Mouse (Mus musculus): ENCODE data around the gene Ppfia1. TPM values are rescaled to one million over a fixed set of nuclear protein-coding genes. Genes with fewer than 3 reads are reported as not detected.

The Ppfia1 gene
- polyA plus RNA-seq, 1 experiment from 2014 or later, result 36.0 TPM

DNA sequence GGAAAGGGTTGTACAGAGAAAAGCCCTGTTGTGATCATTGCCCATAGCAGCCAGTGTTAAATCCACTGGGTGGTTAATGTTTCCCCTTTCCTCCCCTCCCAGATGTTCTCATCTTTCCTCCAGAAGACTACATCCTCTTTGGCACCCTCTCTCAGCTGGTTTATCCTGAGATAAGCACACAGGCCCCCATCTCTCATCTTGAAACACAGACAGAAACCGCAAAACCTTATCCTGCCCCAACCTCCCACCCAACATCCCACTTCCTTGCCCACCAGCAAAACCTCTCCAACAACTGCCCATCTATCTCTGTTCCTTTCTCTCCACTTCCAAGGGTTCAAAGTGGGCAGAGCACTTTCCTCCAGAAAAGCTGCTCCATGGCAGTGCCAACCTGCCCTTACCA, 46.7 kb downstream of the Ppfia1 start:
- Histone ChIP-seq H3K27ac (no peak overlapping the region), H3K4me3 (no peak overlapping the region), H3K4me1 (no peaks in the 10 kb centered on the region), H3K36me3 (peaks cover 97% of the 10 kb centered on the region), H3K27me3 (ENCODE audit: insufficient read depth, poor library complexity, severe bottlenecking) (no peaks in the 10 kb centered on the region), H3K9me3 (no peaks in the 10 kb centered on the region)
- no peak for DNase-seq (ENCODE audit: low spot score)
- WGBS, result 83% methylated on average over 1 of the region's 1 CpGs

- H3K27ac ChIP-seq, result no peak overlapping the region
- peaks cover 96% of the 10 kb centered on the region for H3K36me3 ChIP-seq
- no peaks in the 10 kb centered on the region for H3K27me3 ChIP-seq (ENCODE audit: insufficient read depth, poor library complexity, severe bottlenecking)
- no peak for DNase-seq (ENCODE audit: low spot score)
- peaks cover 5% of the 10 kb centered on the region; the same call in 1 of the 2 replicates for H3K4me1 ChIP-seq
- no peak overlapping the region for H3K4me3 ChIP-seq
- WGBS, result 87% methylated on average over 4 of the region's 4 CpGs
- no peaks in the 10 kb centered on the region for H3K9me3 ChIP-seq
Observed at GRCm38 (mm10) chr7:144503959-144504358, 49.6 kb downstream of the Ppfia1 start.

GRCm38 (mm10) chr7:144492931-144493330, 60.6 kb downstream of the Ppfia1 start:
- peaks cover 74% of the 10 kb centered on the region for H3K36me3 ChIP-seq
- no peaks in the 10 kb centered on the region for H3K9me3 ChIP-seq
- no peak for DNase-seq (ENCODE audit: low spot score)
- H3K4me3 ChIP-seq, result no peak overlapping the region
- H3K27ac ChIP-seq, result no peak overlapping the region
- peaks cover 48% of the 10 kb centered on the region for H3K4me1 ChIP-seq
- H3K27me3 ChIP-seq (ENCODE audit: insufficient read depth, poor library complexity, severe bottlenecking), result no peaks in the 10 kb centered on the region
- 40% methylated on average over 1 of the region's 1 CpGs for WGBS

GRCm38 (mm10) chr7:144490201-144490873, 63.2 kb downstream of the Ppfia1 start:
- H3K27ac ChIP-seq, result peak overlapping the region; percentile 78
- peaks cover 63% of the 10 kb centered on the region for H3K36me3 ChIP-seq
- H3K4me1 ChIP-seq, result peaks cover 62% of the 10 kb centered on the region
- no peak for DNase-seq (ENCODE audit: low spot score)
- WGBS, result 45% methylated on average over 8 of the region's 8 CpGs
- H3K4me3 ChIP-seq, result no peak overlapping the region
- H3K9me3 ChIP-seq, result no peaks in the 10 kb centered on the region
- no peaks in the 10 kb centered on the region for H3K27me3 ChIP-seq (ENCODE audit: insufficient read depth, poor library complexity, severe bottlenecking)

DNA sequence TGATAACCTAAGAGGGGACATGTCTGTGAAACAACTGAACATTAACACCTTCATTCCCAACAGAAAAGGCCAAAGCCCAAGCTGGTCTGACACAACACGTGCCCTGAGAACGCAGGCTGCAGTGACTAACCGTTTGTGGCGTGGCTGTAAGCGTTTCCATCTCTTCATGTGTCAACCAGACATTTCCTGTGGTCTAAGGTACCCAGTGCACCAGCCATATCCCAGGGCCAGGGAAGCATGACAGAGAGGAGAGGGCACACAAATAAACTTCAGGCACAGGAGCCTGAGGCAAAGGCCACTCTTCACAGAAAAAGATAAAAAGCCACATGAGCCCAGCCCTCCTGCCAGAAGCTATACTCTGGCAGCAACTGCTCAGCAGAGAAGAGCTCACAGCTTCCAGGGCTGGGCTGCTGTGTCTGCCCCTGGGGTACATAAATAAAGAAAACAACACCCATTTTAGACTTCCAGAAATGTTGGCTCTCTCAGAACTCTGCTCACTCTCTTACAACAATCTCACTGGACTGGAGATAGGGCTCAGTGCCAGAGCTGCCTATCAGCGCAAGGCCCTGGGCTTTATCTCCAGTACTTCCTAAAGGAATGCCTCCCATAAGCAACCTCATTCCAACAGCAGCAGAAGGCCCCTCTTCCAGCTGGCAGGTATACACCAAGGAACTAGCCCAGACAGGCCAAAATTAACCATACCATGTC, 64.3 kb downstream of the Ppfia1 start:
- peak; percentile 83 for DNase-seq (ENCODE audit: low spot score)
- peak overlapping the region; percentile 78 for H3K27ac ChIP-seq
- WGBS, result 25% methylated on average over 6 of the region's 6 CpGs
- no peaks in the 10 kb centered on the region for H3K27me3 ChIP-seq (ENCODE audit: insufficient read depth, poor library complexity, severe bottlenecking)
- peaks cover 63% of the 10 kb centered on the region for H3K36me3 ChIP-seq
- H3K4me3 ChIP-seq, result 0 out of 2 replicates have a peak overlapping the region, but pooled peaks have one; percentile 15
- peaks cover 62% of the 10 kb centered on the region for H3K4me1 ChIP-seq
- H3K9me3 ChIP-seq, result no peaks in the 10 kb centered on the region

- Histone ChIP-seq H3K36me3 (peaks cover 90% of the 10 kb centered on the region), H3K27me3 (ENCODE audit: insufficient read depth, poor library complexity, severe bottlenecking) (no peaks in the 10 kb centered on the region), H3K4me1 (no peaks in the 10 kb centered on the region), H3K4me3 (no peak overlapping the region), H3K27ac (no peak overlapping the region), H3K9me3 (no peaks in the 10 kb centered on the region)
- DNase-seq (ENCODE audit: low spot score), result no peak
Observed at GRCm38 (mm10) chr7:144480314-144480713, 73.2 kb downstream of the Ppfia1 start.

DNA sequence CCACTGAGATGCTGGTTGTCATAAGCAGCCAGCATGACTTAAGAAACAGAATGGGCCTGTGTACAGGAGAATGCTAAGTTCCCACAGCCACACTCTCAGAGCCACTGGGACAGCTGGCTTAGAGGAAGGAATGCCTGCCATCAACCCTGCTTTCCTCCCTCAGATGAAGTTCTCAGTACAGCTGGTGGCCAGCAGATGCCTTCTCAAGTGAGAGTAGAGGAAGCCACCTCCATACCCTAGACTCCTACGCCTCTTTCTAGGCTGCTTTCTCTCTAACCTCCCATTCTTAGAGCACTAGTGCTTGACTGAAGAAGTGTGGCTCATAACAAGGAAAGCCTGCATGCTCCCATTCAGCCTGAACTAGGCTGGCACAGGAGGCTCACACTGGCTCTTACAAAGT, 74.0 kb downstream of the Ppfia1 start:
- Histone ChIP-seq H3K27ac (no peak overlapping the region), H3K27me3 (ENCODE audit: insufficient read depth, poor library complexity, severe bottlenecking) (no peaks in the 10 kb centered on the region), H3K4me3 (no peak overlapping the region), H3K9me3 (no peaks in the 10 kb centered on the region), H3K4me1 (no peaks in the 10 kb centered on the region), H3K36me3 (peaks cover 83% of the 10 kb centered on the region)
- 92% methylated on average over 1 of the region's 1 CpGs for WGBS
- DNase-seq (ENCODE audit: low spot score), result no peak

GRCm38 (mm10) chr7:144475741-144476140, 77.8 kb downstream of the Ppfia1 start:
- H3K4me3 ChIP-seq, result no peak overlapping the region
- H3K9me3 ChIP-seq, result no peaks in the 10 kb centered on the region
- no peaks in the 10 kb centered on the region for H3K27me3 ChIP-seq (ENCODE audit: insufficient read depth, poor library complexity, severe bottlenecking)
- peaks cover 47% of the 10 kb centered on the region for H3K36me3 ChIP-seq
- WGBS, result 89% methylated on average over 3 of the region's 3 CpGs
- DNase-seq (ENCODE audit: low spot score), result no peak
- H3K27ac ChIP-seq, result no peak overlapping the region
- H3K4me1 ChIP-seq, result peaks cover 21% of the 10 kb centered on the region

GRCm38 (mm10) chr7:144473486-144473885, 80.0 kb downstream of the Ppfia1 start:
- Histone ChIP-seq H3K27ac (0 out of 2 replicates have a peak overlapping the region, but pooled peaks have one; percentile 36), H3K4me1 (peaks cover 37% of the 10 kb centered on the region), H3K4me3 (no peak overlapping the region), H3K36me3 (peaks cover 26% of the 10 kb centered on the region), H3K9me3 (no peaks in the 10 kb centered on the region), H3K27me3 (ENCODE audit: insufficient read depth, poor library complexity, severe bottlenecking) (no peaks in the 10 kb centered on the region)
- DNase-seq (ENCODE audit: low spot score), result no peak
- WGBS, result 56% methylated on average over 4 of the region's 4 CpGs

DNA sequence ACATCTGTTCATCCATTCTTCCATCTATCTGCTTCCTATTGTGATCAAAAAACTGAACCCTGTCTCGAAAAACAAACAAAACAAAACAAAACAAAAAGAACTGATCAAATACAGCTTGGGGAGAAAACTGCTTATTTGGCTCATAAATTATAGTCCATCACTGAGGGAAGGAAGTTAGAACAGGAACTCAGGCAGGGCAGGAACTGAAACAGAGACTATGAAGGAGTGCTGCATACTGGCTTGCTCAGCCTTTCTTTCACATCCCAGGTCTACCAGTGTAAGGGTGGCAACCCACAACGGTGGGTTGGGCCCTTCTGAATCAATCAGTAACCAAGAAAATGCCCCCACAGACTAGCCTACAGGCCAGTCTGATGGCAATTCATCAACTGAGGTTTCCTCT, 82.4 kb downstream of the Ppfia1 start:
- Histone ChIP-seq H3K27ac (peak overlapping the region; percentile 92), H3K9me3 (no peaks in the 10 kb centered on the region), H3K4me1 (peaks cover 39% of the 10 kb centered on the region), H3K4me3 (peak overlapping the region; percentile 88), H3K36me3 (peaks cover 16% of the 10 kb centered on the region), H3K27me3 (ENCODE audit: insufficient read depth, poor library complexity, severe bottlenecking) (no peaks in the 10 kb centered on the region)
- DNase-seq (ENCODE audit: low spot score), result no peak
- 82% methylated on average over 2 of the region's 2 CpGs for WGBS

- peak within 1 kb of the TSS; percentile 92 for H3K27ac ChIP-seq
- H3K4me1 ChIP-seq, result peaks cover 39% of the 10 kb centered on the region
- 1% methylated on average over 30 of the region's 30 CpGs for WGBS
- peaks cover 14% of the 10 kb centered on the region for H3K36me3 ChIP-seq
- peak; percentile 93 for DNase-seq (ENCODE audit: low spot score)
- no peaks in the 10 kb centered on the region for H3K27me3 ChIP-seq (ENCODE audit: insufficient read depth, poor library complexity, severe bottlenecking)
- no peaks in the 10 kb centered on the region for H3K9me3 ChIP-seq
- peak within 1 kb of the TSS; percentile 88 for H3K4me3 ChIP-seq
Observed at GRCm38 (mm10) chr7:144470545-144471059, 82.9 kb downstream of the Ppfia1 start, which contains the start of gene Cttn. Gene Cttn, minus strand, starts transcription at chr7:144471009.

DNA sequence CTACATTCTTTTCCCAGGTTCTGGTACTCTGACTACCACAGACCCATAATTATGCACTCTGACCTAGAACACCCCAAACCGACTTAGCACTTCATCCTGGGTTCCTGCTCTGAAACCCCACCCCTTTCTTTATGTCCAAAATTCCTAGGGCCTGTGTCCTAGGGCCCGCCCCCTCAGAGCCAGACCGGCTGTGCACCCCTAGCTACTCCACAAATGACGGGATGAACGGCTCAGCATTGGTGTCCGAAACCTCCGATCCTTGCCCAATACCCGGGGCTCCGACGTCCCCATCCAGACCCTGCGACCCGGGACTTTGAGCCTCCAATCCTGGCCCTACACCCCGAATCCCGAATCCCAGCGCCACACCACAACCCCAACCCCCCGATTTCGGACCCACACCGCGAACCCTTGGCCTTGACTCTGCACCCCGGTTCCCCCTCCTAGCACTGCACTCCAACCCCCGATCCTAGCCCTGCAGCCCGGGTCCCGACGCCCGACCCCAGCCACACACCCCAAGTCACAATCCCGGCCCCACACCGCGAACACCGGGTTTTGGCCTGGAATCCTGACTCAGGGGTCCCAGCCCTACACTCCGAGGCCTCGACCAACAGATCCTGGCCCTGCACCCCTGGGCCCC, 83.5 kb downstream of the Ppfia1 start:
- WGBS, result 1% methylated on average over 31 of the region's 31 CpGs
- no peak for DNase-seq (ENCODE audit: low spot score)
- H3K27me3 ChIP-seq (ENCODE audit: insufficient read depth, poor library complexity, severe bottlenecking), result no peaks in the 10 kb centered on the region

GRCm38 (mm10) chr7:144469181-144469641, 84.3 kb downstream of the Ppfia1 start:
- no peak for DNase-seq (ENCODE audit: low spot score)
- 19% methylated on average over 4 of the region's 4 CpGs for WGBS

More for the DNA sequence above, 83.5 kb downstream of the Ppfia1 start:
- peaks cover 17% of the 10 kb centered on the region for H3K36me3 ChIP-seq
- H3K4me3 ChIP-seq, result peak overlapping the region; percentile 88
- peaks cover 39% of the 10 kb centered on the region for H3K4me1 ChIP-seq
- H3K27ac ChIP-seq, result peak overlapping the region; percentile 92
- H3K9me3 ChIP-seq, result no peaks in the 10 kb centered on the region

More at GRCm38 (mm10) chr7:144469181-144469641, 84.3 kb downstream of the Ppfia1 start:
- Histone ChIP-seq H3K4me3 (peak overlapping the region; percentile 88), H3K36me3 (peaks cover 25% of the 10 kb centered on the region), H3K9me3 (no peaks in the 10 kb centered on the region), H3K4me1 (peaks cover 37% of the 10 kb centered on the region), H3K27me3 (ENCODE audit: insufficient read depth, poor library complexity, severe bottlenecking) (no peaks in the 10 kb centered on the region), H3K27ac (peak overlapping the region; percentile 92)
